Mouse (Mus musculus): ENCODE measurements at regions not wholly inside any gene's neighbourhood (a gene's known extent, or its start where the extent isn't known, plus 50 kb on each side); places are given as distances from the start of the nearest gene placed in this dataset.

- no peak for DNase-seq (ENCODE audit: low read depth, low spot score)
Measured at GRCm38 (mm10) chr19:54244176-54244575, 200.2 kb downstream of the Adra2a start.

GRCm38 (mm10) chr19:54248256-54248936 is 204.4 kb downstream of the Adra2a start:
- peak; percentile 18 for DNase-seq (ENCODE audit: low read depth, low spot score)

- DNase-seq (ENCODE audit: low read depth, low spot score), result no peak
Measured at GRCm38 (mm10) chr19:54252145-54252664, 208.3 kb downstream of the Adra2a start.

- peak; percentile 6 for DNase-seq (ENCODE audit: low read depth, low spot score)
Measured at GRCm38 (mm10) chr19:54257889-54258288, 213.9 kb downstream of the Adra2a start.

- DNase-seq (ENCODE audit: low read depth, low spot score), result no peak
Measured at GRCm38 (mm10) chr19:54259175-54259574, 215.2 kb downstream of the Adra2a start.

- DNase-seq (ENCODE audit: low read depth, low spot score), result peak; percentile 73
Measured at GRCm38 (mm10) chr19:54277368-54277767, 233.4 kb downstream of the Adra2a start.

- no peak for DNase-seq (ENCODE audit: low read depth, low spot score)
Measured at GRCm38 (mm10) chr19:54285481-54285880, 241.5 kb downstream of the Adra2a start.

GRCm38 (mm10) chr19:54297663-54298388 is 253.9 kb downstream of the Adra2a start:
- DNase-seq (ENCODE audit: low read depth, low spot score), result no peak

GRCm38 (mm10) chr19:54311289-54311688 is 267.3 kb downstream of the Adra2a start:
- peak; percentile 48 for DNase-seq (ENCODE audit: low read depth, low spot score)

- DNase-seq (ENCODE audit: low read depth, low spot score), result no peak
Measured at GRCm38 (mm10) chr19:54311723-54312122, 267.8 kb downstream of the Adra2a start.

GRCm38 (mm10) chr19:54323276-54323675 is 279.3 kb downstream of the Adra2a start:
- DNase-seq (ENCODE audit: low read depth, low spot score), result no peak

GRCm38 (mm10) chr19:54324991-54325390 is 281.0 kb downstream of the Adra2a start:
- no peak for DNase-seq (ENCODE audit: low read depth, low spot score)

GRCm38 (mm10) chr19:54332140-54332539 is 288.2 kb downstream of the Adra2a start:
- DNase-seq (ENCODE audit: low read depth, low spot score), result no peak

GRCm38 (mm10) chr19:54340778-54341291 is 296.9 kb downstream of the Adra2a start:
- peak; percentile 41 for DNase-seq (ENCODE audit: low read depth, low spot score)

- DNase-seq (ENCODE audit: low read depth, low spot score), result no peak
Measured at GRCm38 (mm10) chr19:54359731-54360130, 315.8 kb downstream of the Adra2a start.

GRCm38 (mm10) chr19:54360660-54361059 is 316.7 kb downstream of the Adra2a start:
- DNase-seq (ENCODE audit: low read depth, low spot score), result no peak

GRCm38 (mm10) chr19:54385101-54385500 is 341.1 kb downstream of the Adra2a start:
- DNase-seq (ENCODE audit: low read depth, low spot score), result no peak

GRCm38 (mm10) chr19:54391406-54391805 is 347.5 kb downstream of the Adra2a start:
- no peak for DNase-seq (ENCODE audit: low read depth, low spot score)

GRCm38 (mm10) chr19:54399651-54400050 is 355.7 kb downstream of the Adra2a start:
- no peak for DNase-seq (ENCODE audit: low read depth, low spot score)

- no peak for DNase-seq (ENCODE audit: low read depth, low spot score)
Measured at GRCm38 (mm10) chr19:54407904-54408303, 364.0 kb downstream of the Adra2a start.

- no peak for DNase-seq (ENCODE audit: low read depth, low spot score)
Measured at GRCm38 (mm10) chr19:54429062-54429461, 385.1 kb downstream of the Adra2a start.

GRCm38 (mm10) chr19:54440713-54441112 is 396.8 kb downstream of the Adra2a start:
- DNase-seq (ENCODE audit: low read depth, low spot score), result no peak

All from brain, adult 2 months (tissue).